Mouse (Mus musculus): ENCODE results near the gene Rhbdf1. TPM values are rescaled to one million over a fixed set of nuclear protein-coding genes. Genes with fewer than 3 reads are reported as not detected.
"Not testable (repeated sequence)": the region's sequence is repeated elsewhere in the genome, so short reads cannot be mapped to it uniquely, and the experiment has no call there.

Gene Rhbdf1
- total RNA-seq, 2 experiments from 2014 or later, result 22.3 to 23.3 TPM

DNA sequence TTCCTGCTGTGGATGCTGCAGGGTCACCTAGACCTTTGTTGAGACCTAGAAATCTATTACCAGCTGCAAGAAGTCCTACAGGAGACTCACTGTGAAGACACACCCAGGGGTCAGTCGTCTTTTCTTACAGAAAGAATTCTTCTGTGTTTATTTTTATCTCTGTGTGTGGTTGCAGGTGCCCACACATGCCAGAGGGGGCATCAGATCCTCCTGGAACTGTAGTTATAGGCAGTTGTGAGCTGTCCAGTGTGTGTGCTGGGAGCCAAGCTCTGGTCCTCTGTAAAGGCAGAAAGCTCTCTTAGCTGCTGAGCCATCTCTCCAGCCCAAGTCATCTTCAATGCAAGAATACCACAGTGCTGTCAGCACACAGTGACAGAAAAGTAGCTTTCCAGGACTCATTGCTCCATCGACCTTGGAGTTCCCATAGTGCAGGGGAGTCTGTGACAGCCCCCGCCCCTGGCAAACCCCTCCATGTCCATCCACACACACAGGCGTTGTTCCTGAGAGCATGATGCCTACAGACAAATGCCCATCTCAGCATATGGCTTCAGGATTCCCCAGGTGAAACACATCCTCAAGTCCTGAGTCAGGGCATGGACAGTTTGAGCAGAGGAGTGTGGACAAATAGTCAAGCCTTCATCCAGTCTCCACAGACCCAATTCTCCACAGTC lies 1.3 kb upstream of the Rhbdf1 start:
- intact Hi-C loops (cut with DNase I), result no loop called here
- no peak for DNase-seq

GRCm38 (mm10) chr11:32222570-32223194 lies 582 bp upstream of the Rhbdf1 start:
- intact Hi-C loops (cut with DNase I), result no loop called here
- DNase-seq, result peak; percentile 32 to 39

- intact Hi-C loops (cut with DNase I), result no loop called here
Observed at GRCm38 (mm10) chr11:32221225-32221950, 712 bp downstream of the Rhbdf1 start.

DNA sequence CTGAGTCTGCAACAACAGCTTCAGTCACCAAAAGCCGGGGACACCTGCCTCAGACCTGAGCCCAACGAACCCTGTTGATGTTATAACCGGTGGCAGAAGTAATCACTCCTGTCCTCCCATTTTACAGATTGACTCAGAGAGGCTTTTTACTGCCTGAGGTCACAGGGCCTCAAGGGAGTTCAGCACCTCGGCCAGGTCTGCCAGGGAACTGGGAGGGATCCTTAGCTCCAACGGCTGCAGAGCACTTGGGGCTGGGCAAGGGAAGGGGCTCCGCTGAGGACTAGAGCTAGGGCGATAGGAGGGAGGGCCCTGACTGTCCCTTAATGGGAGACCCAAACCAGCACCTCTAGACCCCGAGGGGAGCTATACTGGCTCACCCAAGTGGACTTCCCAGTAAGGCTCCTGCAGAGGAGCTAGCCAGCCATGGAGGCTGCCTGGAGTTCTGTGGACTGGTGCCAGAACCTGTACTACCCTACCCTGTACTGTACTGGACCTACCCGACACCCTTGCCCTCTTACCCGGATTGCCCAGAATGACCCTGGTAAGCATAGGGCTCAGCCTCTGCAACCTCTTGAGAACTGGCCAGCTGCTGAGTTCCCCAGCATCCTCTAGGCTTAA lies 1.4 kb downstream of the Rhbdf1 start:
- intact Hi-C loops (cut with DNase I), result no loop called here
- DNase-seq, result no peak

More at GRCm38 (mm10) chr11:32221225-32221950, 712 bp downstream of the Rhbdf1 start:
- DNase-seq, result peak; percentile 74 to 75

DNA sequence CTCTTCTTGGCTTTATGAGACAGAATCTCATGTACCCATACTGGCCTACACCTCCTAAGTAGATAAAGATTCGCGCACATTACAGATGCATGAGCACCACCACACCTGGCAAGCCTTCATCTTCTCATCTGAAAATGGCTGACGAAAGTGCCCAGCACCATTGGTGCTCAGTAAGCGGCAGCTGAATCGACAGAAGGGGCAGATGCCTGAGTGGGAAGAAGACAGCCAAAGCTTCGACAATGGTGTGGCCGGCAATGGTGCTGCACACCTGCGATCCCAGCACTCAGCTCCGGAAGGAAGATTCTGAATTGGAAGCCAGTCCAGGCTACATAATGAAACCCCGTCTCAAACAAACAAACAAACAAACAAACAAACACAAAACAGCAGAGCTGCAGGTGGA lies 2.8 kb downstream of the Rhbdf1 start:
- DNase-seq, result no peak
- intact Hi-C loops (cut with DNase I), result no loop called here

DNA sequence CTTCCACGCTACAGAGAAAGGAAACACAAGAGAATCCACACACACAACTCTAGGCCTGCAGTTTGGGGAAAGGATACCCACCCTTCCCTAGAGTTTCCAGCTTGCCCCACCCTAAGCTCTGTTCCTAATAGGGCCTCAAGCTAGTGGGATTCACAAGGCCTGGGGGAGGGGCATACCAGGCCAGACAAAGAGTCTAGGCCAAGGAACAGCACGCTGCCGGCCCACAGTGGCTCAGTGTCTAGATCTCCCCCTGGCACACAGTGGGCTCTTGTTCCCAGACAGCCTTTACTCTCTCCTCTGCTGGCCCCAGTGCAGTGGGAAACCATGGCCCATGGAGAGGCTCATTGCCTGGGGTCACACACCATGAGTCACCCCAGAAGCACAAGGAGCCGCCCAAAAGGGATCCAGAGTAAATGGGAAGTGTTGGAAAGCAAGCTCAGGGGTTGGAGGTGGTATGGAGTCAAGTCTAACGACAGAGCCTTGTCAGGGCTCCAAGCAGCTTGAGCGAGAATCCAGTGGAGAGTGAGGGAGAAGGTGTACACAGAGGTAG lies 3.5 kb downstream of the Rhbdf1 start:
- DNase-seq, result no peak
- intact Hi-C loops (cut with DNase I), result no loop called here

GRCm38 (mm10) chr11:32216851-32217250 lies 5.2 kb downstream of the Rhbdf1 start:
- peak; percentile 71 to 84 for DNase-seq
- intact Hi-C loops (cut with DNase I), result loop anchor here (1.0 kb wide), 1 partner anchor 21 kb away; no protein-coding TSS in a partner anchor

DNA sequence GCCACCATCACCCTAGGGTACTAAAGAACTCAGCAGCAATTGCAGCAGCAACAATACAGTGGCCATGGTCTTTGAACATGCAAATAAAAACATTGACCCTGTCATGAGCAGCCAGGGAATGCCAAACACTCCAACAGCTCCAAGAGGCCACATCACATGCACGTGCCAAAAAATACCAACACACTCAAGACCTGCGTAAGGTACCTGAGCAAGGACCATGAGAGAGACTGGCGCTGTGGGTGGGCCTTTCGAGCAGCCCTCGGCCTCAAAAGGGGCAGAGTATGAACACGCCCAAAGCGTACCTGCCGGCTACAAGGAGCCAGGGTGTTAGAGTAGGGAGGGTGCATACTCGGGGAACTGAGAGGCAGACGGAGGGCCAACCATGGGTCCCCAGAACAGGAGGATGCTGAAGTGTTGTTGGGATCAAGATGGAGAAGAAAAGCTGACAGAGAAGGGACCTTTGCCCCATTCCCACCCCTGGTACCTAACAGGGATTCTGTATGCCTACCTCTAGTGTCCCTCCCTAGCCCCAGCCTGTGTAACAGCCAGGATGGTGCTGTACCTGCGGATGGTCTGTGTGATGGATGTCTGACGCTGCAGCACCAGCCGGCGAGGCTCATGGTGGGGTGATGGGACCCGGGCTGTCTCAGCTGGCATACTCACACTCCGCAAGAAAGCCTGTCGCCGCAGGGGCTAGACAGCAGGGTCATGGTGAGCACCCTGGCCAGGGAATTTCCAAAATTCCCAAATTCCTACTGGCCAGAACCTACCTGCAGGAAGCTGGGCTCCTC lies 6.5 kb downstream of the Rhbdf1 start:
- intact Hi-C loops (cut with DNase I), result no loop called here
- DNase-seq, result no peak

GRCm38 (mm10) chr11:32210623-32211022 lies 11.5 kb downstream of the Rhbdf1 start:
- intact Hi-C loops (cut with DNase I), result no loop called here
- no peak for DNase-seq

- intact Hi-C loops (cut with DNase I), result no loop called here
- peak; percentile 93 to 95 for DNase-seq
Observed at GRCm38 (mm10) chr11:32205058-32205873, 16.8 kb downstream of the Rhbdf1 start, which contains the start of gene Snrnp25. Gene Snrnp25 (plus strand): TSS chr11:32205415.

DNA sequence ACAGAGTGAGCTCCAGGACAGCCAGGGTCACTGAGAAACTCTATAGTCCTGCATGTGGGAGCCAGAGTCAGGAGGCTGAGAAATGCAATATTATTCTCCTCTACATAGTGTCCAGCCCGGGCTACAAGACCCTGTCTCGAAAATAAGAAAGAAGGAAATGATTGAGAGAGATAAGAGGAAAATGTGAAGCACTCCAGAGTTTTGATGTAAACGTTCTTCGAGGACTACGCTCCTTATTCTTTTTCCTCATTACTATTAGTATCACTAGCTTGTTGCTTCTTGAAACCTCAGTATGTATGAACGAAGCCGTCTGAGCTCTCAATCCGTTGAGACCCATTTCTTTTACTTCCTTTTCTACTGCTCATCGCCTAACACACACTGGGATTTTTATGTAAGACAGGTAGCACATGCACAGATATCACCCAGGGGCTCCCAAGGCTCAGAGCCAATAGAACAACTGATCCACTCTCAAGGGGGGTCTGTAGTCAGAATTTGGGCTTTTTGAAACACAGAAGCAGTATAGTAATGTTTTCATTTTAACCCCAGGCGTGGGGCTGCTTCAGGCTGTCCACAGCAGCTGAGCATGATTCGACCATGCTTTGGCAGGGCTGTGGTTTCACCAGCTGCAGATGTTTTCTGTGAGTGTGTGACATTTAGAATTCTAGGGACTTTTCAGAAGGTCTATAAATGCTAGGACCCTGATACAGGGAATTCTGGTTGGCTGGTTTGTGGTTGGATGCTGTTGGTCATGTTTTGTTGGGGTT lies 20.0 kb downstream of the Rhbdf1 start:
- DNase-seq, result no peak
- intact Hi-C loops (cut with DNase I), result no loop called here

- DNase-seq; intact Hi-C loops (cut with DNase I): not testable (repeated sequence)
Observed at GRCm38 (mm10) chr11:32200992-32201391, 21.1 kb downstream of the Rhbdf1 start.

DNA sequence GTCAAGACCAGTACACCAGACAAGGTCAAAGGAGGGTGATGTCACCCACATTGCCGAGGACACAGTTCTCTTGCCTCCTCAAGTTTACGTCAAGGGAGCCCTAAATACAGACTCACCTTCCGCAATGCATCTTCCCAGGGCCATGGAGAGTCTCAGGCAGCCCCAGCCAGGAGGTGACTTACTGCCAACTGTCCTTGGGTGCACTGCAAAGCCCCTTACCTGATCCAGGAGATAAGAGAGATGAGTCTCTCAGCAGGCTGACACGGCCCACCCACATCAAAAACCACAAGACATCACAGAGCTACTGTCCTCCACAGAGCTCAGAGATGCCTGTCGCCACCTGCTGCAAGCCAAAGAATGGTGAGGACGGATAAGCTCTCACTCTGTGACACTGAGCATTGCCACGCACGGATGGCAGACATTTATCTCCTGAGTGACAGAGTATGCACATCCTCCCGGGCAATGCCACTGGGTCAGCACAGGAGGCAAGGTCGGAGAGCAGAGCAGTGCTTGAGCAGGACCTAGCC lies 22.0 kb downstream of the Rhbdf1 start, which contains the start of gene Il9r:
Gene Il9r, minus strand, starts transcription at position 205 of the 527 bp plus-strand sequence.
- DNase-seq, result no peak

DNA sequence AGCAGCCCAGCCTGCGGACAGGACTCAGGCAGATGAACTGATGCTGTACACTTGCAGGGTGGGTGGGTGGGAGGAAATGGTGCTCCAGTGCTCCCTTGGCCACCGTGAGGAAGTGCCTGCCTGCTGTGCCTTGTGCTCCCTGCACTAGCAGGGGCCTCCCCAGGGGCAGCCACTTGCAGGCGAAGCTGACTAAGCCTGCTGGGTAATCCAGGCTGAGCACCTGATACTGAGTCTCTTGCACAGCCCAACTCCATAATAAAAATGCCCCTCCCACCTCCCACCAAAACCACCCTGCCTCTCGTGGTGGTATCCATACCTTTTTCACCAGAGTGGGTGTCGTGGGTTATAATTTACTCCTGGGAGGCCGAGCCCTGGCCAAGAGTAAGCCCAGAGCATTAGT lies 22.9 kb downstream of the Rhbdf1 start:
- no peak for DNase-seq
- intact Hi-C loops (cut with DNase I), result no loop called here

More for the DNA sequence above, 22.0 kb downstream of the Rhbdf1 start, which contains the start of gene Il9r:
- intact Hi-C loops (cut with DNase I), result no loop called here

DNA sequence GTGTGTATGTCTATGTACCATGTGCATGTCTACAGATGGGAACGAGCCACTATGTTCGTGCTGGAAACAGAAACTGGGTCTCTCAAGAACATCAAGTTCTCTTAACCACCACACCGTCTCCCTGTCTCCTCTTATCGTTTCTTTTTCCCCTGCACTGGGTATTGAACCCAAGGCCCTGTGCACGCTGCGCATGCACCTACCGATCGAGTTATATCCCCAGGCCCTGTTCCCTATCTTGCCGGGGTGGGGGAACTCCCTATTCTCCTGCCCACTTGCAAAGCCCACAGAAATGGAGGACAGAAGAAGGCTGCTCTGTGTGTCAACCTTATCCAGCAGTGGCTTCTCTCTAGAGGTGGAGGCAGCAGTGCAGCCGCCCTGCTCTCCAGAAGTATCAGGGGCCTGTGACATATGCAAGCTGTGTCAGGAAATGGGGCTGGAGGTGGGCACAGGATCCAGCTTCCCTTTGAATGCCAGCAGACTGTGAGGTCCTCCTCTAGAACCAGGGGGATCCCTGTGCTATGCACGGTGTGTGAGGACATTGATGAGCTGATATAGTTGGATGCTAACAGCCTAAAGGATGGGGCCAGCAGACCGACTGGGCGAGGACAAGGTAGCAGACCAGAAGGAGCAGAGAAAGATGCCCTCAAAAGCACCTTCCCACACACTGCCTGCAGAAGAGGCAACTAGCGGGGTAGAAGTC lies 23.7 kb downstream of the Rhbdf1 start:
- intact Hi-C loops (cut with DNase I), result no loop called here
- no peak for DNase-seq

DNA sequence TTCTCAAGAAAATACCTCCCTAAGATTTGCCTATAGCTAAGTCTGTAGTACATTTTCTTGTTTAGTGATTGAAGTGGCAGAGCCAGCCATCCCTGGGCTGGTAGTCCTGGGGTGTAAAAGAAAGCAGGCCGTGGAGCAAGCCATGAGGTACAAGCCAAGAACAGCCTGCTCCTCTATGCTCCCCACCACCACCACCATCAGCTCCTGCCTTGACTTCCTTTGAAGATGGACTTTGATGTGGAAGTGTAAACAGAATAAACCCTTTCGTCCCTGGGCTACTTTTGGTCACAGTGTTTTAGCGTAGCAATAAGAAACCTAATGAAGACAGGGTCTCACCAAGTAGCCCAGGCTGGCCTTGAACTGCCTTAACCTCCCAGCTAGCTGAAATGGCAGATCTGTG lies 24.3 kb downstream of the Rhbdf1 start:
- DNase-seq, result no peak
- intact Hi-C loops (cut with DNase I), result no loop called here

GRCm38 (mm10) chr11:32196727-32197126 lies 25.4 kb downstream of the Rhbdf1 start:
- DNase-seq, result no peak
- intact Hi-C loops (cut with DNase I), result no loop called here
